Mouse (Mus musculus) embryonic fibroblast, embryonic 13.5 days (primary cell): ENCODE measurements around the gene Map3k21.

Source experiments
- CTCF ChIP-seq: IDR thresholded peaks from 2 replicates; pipeline ENCODE4 v1.5.1; 2011; ENCODE audit warnings: mild to moderate bottlenecking, control low read depth, low read length, moderate library complexity, borderline replicate concordance; ENCODE audit not compliant: insufficient read depth
- POLR2A ChIP-seq: IDR thresholded peaks from 2 replicates; pipeline ENCODE4 v1.6.1; 2011; ENCODE audit warnings: low read depth, mild to moderate bottlenecking, control low read depth, low read length, moderate library complexity

- no peak for TF ChIP-seq POLR2A
- no peak for TF ChIP-seq CTCF
Measured at GRCm38 (mm10) chr8:125907311-125907710, 2.9 kb upstream of the Map3k21 start.
